Mouse (Mus musculus) bone marrow macrophage, adult 2 months (primary cell): ENCODE results near the gene Perm1.

Source experiments
- CTCF ChIP-seq: IDR thresholded peaks from 2 replicates; pipeline ENCODE4 v1.5.1; 2012; ENCODE audit warnings: low read depth, mild to moderate bottlenecking, low read length, moderate library complexity
- POLR2A ChIP-seq: IDR thresholded peaks from 2 replicates; pipeline ENCODE4 v1.6.1; 2012; ENCODE audit warnings: mild to moderate bottlenecking, low read depth, low read length, borderline replicate concordance

GRCm38 (mm10) chr4:156200623-156201475, 14.8 kb upstream of the Perm1 start, which contains the start of gene Isg15:
- no peak for TF ChIP-seq CTCF
- no peak for TF ChIP-seq POLR2A
